Mouse (Mus musculus): ENCODE measurements around the gene 1700016D06Rik. TPM values are rescaled to one million over a fixed set of nuclear protein-coding genes. Genes with fewer than 3 reads are reported as not detected.

1700016D06Rik gene
- total and polyA plus RNA-seq, 3 experiments = not detected

DNA sequence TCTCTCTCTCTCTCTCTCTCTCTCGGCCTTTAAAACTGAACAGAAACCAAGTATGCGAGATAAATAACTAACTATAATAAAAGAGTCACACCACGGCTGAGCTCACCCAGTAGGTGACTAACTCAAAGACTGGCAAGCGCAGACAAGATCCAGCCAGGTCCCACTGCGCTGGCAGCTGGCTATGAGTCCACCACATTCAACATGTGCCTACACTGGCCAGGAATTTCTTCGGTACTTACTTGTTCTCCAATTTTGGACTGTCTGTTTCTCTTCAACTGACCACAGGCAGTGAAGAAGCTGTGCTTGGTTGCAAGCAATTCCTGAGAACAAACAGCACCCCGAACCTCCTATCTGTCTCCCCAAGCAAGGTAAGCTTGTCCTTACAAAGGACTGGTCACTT lies 67.4 kb downstream of the 1700016D06Rik start:
- no peaks in the 10 kb centered on the region for H3K9me3 ChIP-seq (replicated peaks; ENCODE audit: insufficient read depth, low read length)
- peak overlapping the region; percentile 94; the same call in 1 of the 2 replicates for H3K9ac ChIP-seq (ENCODE audit: control insufficient read depth, low read depth, low read length, poor library complexity, severe bottlenecking)
- TF ChIP-seq USF2 (IDR thresholded peaks at IDR 0.05; ENCODE audit: borderline replicate concordance in 1 of 2, insufficient read depth in 1 of 2, low read depth in 1 of 2, low read length in 2 of 2) (no peak), POLR2A (IDR thresholded peaks at IDR 0.05; ENCODE audit: control insufficient read depth in 1 of 2, insufficient read depth in 1 of 2, low read depth in 1 of 2, low read length in 2 of 2, poor library complexity in 1 of 2) (no peak)
- H3K79me2 ChIP-seq (ENCODE audit: control insufficient read depth, insufficient read depth, low read length, poor library complexity) = peaks cover 39% of the 10 kb centered on the region
- peak overlapping the region in 1 of 2 experiments; percentile 84; a peak in 1 of 4 replicates for H3K4me3 ChIP-seq (ENCODE audit: control insufficient read depth in 1 of 2, insufficient read depth in 1 of 2, low read depth in 2 of 2, low read length in 2 of 2)
- no peak overlapping the region for H3K27ac ChIP-seq (ENCODE audit: control insufficient read depth, low read depth, low read length)
- H3K27me3 ChIP-seq (ENCODE audit: control insufficient read depth in 1 of 2, insufficient read depth in 2 of 2, low read length in 2 of 2) = no peaks in the 10 kb centered on the region
- peaks cover 6 to 19% of the 10 kb centered on the region in 2 experiments; a peak in 3 of 4 replicates for H3K36me3 ChIP-seq (ENCODE audit: control insufficient read depth in 1 of 2, insufficient read depth in 2 of 2, low read length in 2 of 2)
- DNase-seq (ENCODE audit: low read depth, low spot score) = no peak
- peaks cover 0 to 15% of the 10 kb centered on the region in 2 experiments; a peak in 2 of 4 replicates for H3K4me1 ChIP-seq (ENCODE audit: control insufficient read depth in 1 of 2, insufficient read depth in 2 of 2, low read length in 2 of 2)

DNA sequence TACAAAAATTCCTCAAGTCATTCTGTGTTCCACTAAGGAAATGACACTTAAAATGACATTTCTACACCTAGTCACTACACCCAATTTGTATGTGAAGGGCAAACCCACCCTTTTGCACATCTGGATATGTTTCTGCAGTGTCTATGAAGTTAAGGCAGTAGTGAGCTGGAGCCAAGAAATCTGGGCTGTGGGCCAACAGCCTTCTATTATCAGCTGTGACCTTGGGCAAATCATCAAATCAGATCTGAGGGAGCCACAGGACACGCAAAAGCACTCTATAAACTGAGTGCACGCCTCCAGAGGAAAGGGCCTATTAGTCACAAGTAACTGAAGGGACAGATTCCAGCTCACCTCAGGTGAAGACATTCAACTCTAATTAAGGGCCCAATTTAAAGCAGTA lies 68.5 kb downstream of the 1700016D06Rik start:
- H3K4me1 ChIP-seq (ENCODE audit: control insufficient read depth in 1 of 2, insufficient read depth in 2 of 2, low read length in 2 of 2) = peaks cover 0 to 15% of the 10 kb centered on the region in 2 experiments; a peak in 2 of 4 replicates
- H3K9ac ChIP-seq (ENCODE audit: control insufficient read depth, low read depth, low read length, poor library complexity, severe bottlenecking) = no peak overlapping the region
- H3K36me3 ChIP-seq (ENCODE audit: control insufficient read depth in 1 of 2, insufficient read depth in 2 of 2, low read length in 2 of 2) = peaks cover 8 to 19% of the 10 kb centered on the region in 2 experiments
- no peak overlapping the region for H3K27ac ChIP-seq (ENCODE audit: control insufficient read depth, low read depth, low read length)
- TF ChIP-seq MEF2A (IDR thresholded peaks at IDR 0.05; ENCODE audit: extremely low read depth, insufficient replicate concordance, low read depth, low read length, poor library complexity, severe bottlenecking) = no peak
- TF ChIP-seq RCOR1 (IDR thresholded peaks at IDR 0.05; ENCODE audit: low read depth, low read length) = peak; percentile 97
- TF ChIP-seq SIN3A (IDR thresholded peaks at IDR 0.05; ENCODE audit: low read length) = 0 out of 2 replicates have a peak, but pooled peaks have one; percentile 27
- 0 out of 2 replicates have a peak, but pooled peaks have one; percentile 27 for TF ChIP-seq ETS1 (IDR thresholded peaks at IDR 0.05; ENCODE audit: low read depth, low read length)
- peak; percentile 61 for TF ChIP-seq GATA1 (IDR thresholded peaks at IDR 0.05; ENCODE audit: low read depth, low read length)
- no peaks in the 10 kb centered on the region for H3K9me3 ChIP-seq (replicated peaks; ENCODE audit: insufficient read depth, low read length)
- H3K4me3 ChIP-seq (ENCODE audit: control insufficient read depth in 1 of 2, insufficient read depth in 1 of 2, low read depth in 2 of 2, low read length in 2 of 2) = no peak overlapping the region
- peak; percentile 59 for DNase-seq (ENCODE audit: low read depth, low spot score)
- H3K79me2 ChIP-seq (ENCODE audit: control insufficient read depth, insufficient read depth, low read length, poor library complexity) = peaks cover 39% of the 10 kb centered on the region
- H3K27me3 ChIP-seq (ENCODE audit: control insufficient read depth in 1 of 2, insufficient read depth in 2 of 2, low read length in 2 of 2) = no peaks in the 10 kb centered on the region

DNA sequence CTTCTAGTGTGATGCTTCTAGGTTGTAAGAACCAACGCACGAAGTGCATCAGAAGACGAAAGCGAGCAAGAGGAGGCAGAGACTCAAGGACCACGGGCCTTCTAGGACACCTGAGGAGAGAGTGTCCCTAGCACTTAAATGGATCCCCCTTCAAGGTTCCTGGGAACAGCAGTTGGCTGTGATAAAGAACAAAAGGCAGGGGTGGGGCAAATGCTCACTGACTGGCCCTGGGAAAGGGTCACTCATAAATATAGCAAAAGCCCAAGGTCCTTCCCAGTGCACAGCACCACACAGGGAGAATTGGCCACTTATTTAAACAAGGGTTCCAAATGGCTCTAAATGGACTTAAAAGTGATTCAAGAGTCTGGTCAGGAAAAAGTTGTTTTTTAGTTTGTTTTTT lies 71.7 kb downstream of the 1700016D06Rik start:
- Histone ChIP-seq H3K9ac (ENCODE audit: control insufficient read depth, low read depth, low read length, poor library complexity, severe bottlenecking) (no peak overlapping the region), H3K36me3 (ENCODE audit: control insufficient read depth in 1 of 2, insufficient read depth in 2 of 2, low read length in 2 of 2) (peaks cover 12 to 23% of the 10 kb centered on the region in 2 experiments), H3K9me3 (replicated peaks; ENCODE audit: insufficient read depth, low read length) (no peaks in the 10 kb centered on the region), H3K79me2 (ENCODE audit: control insufficient read depth, insufficient read depth, low read length, poor library complexity) (peaks cover 26% of the 10 kb centered on the region), H3K4me1 (ENCODE audit: control insufficient read depth in 1 of 2, insufficient read depth in 2 of 2, low read length in 2 of 2) (peaks cover 0 to 19% of the 10 kb centered on the region in 2 experiments; a peak in 2 of 4 replicates), H3K27me3 (ENCODE audit: control insufficient read depth in 1 of 2, insufficient read depth in 2 of 2, low read length in 2 of 2) (no peaks in the 10 kb centered on the region), H3K4me3 (ENCODE audit: control insufficient read depth in 1 of 2, insufficient read depth in 1 of 2, low read depth in 2 of 2, low read length in 2 of 2) (no peak overlapping the region), H3K27ac (ENCODE audit: control insufficient read depth, low read depth, low read length) (no peak overlapping the region)
- no peak for TF ChIP-seq ZC3H11A (IDR thresholded peaks at IDR 0.05; ENCODE audit: low read depth, low read length)
- TF ChIP-seq EP300 (IDR thresholded peaks at IDR 0.05; ENCODE audit: low read depth in 1 of 2, low read length in 2 of 2) = no peak
- no peak for TF ChIP-seq SIN3A (IDR thresholded peaks at IDR 0.05; ENCODE audit: low read length)
- no peak for TF ChIP-seq JUND (IDR thresholded peaks at IDR 0.05; ENCODE audit: low read depth, low read length)
- TF ChIP-seq ETS1 (IDR thresholded peaks at IDR 0.05; ENCODE audit: low read depth, low read length) = no peak
- TF ChIP-seq ZMIZ1 (IDR thresholded peaks at IDR 0.05; ENCODE audit: low read depth, low read length) = no peak
- TF ChIP-seq RCOR1 (IDR thresholded peaks at IDR 0.05; ENCODE audit: low read depth, low read length) = no peak
- no peak for TF ChIP-seq NRF1 (IDR thresholded peaks at IDR 0.05; ENCODE audit: insufficient read depth, low read depth, low read length, poor library complexity, severe bottlenecking)
- TF ChIP-seq CTCF (IDR thresholded peaks at IDR 0.05 in 2 of 3, conservative IDR thresholded peaks at IDR 0.05 in 1 of 3; ENCODE audit: control insufficient read depth in 1 of 3, insufficient read depth in 1 of 3, low read depth in 2 of 3, low read length in 3 of 3, poor library complexity in 1 of 3, severe bottlenecking in 1 of 3) = no peak
- TF ChIP-seq POLR2AphosphoS5 (IDR thresholded peaks at IDR 0.05; ENCODE audit: borderline replicate concordance, low read depth, low read length) = no peak
- DNase-seq (ENCODE audit: low read depth, low spot score) = no peak

Data from MEL (cell line).